In the genomic region with DNA sequence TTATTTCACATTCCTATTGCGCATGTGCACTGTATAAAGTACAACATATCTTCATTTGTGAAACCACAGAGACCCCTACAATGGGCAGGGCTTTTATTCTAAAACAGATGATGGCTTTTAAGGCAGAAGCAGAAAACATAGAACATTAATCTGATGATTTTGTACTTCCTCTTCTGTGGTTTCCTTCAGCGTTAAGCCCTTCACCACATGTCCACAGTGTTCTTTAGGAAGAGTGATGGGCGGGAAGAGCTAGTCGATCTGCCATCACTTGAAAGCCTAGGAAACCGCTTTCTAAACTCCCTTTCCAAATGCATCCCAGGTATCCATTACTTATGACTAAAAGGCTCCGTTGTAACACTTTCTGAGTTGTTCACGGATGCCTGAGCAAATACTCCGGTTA, we compare ENCODE assay signal across 13 mouse cellular contexts.
"Had no signal": no experiment of that assay in that cellular context is flagged by ENCODE, and none has a peak within 500 bp of the region (broad histone marks: within the 10 kb centered on the region; RNA-seq: fewer than 3 reads in every experiment).

No protein-coding gene starts in this region.

- H3K4me3 ChIP-seq: left cerebral cortex, adult 2 months; limb, embryonic 10.5 days; liver, embryonic 12.5 days; lung, embryonic 15.5 days; midbrain, embryonic 10.5 days; midbrain, embryonic 15.5 days; neural tube, embryonic 13.5 days had no signal

- H3K27ac ChIP-seq: left cerebral cortex, adult 2 months; limb, embryonic 10.5 days; liver, embryonic 12.5 days; lung, embryonic 15.5 days; midbrain, embryonic 10.5 days; midbrain, embryonic 15.5 days; neural tube, embryonic 13.5 days had no signal

- H3K9ac ChIP-seq: liver, embryonic 12.5 days; lung, embryonic 15.5 days; midbrain, embryonic 15.5 days; neural tube, embryonic 13.5 days had no signal

- H3K36me3 ChIP-seq: limb, embryonic 10.5 days; liver, embryonic 12.5 days; lung, embryonic 15.5 days; midbrain, embryonic 10.5 days; midbrain, embryonic 15.5 days; neural tube, embryonic 13.5 days had no signal

- H3K4me1 ChIP-seq: limb, embryonic 10.5 days; liver, embryonic 12.5 days; lung, embryonic 15.5 days; midbrain, embryonic 10.5 days; midbrain, embryonic 15.5 days; neural tube, embryonic 13.5 days had no signal

- H3K4me2 ChIP-seq: liver, embryonic 12.5 days; lung, embryonic 15.5 days; midbrain, embryonic 15.5 days; neural tube, embryonic 13.5 days had no signal

- DNase-seq: kidney, adult 18-20 months; kidney, postnatal 10 days; kidney, postnatal 4 days; lung, postnatal 14 days; retina, postnatal 1 day; thymus, postnatal 36 days had no signal

- ATAC-seq: liver, embryonic 12.5 days; midbrain, embryonic 15.5 days had no signal

- H3K27me3 ChIP-seq: liver, embryonic 12.5 days; lung, embryonic 15.5 days; midbrain, embryonic 15.5 days; neural tube, embryonic 13.5 days had no signal

- H3K9me3 ChIP-seq: limb, embryonic 10.5 days; liver, embryonic 12.5 days; lung, embryonic 15.5 days; midbrain, embryonic 10.5 days; midbrain, embryonic 15.5 days; neural tube, embryonic 13.5 days had no signal
